In the genomic region with DNA sequence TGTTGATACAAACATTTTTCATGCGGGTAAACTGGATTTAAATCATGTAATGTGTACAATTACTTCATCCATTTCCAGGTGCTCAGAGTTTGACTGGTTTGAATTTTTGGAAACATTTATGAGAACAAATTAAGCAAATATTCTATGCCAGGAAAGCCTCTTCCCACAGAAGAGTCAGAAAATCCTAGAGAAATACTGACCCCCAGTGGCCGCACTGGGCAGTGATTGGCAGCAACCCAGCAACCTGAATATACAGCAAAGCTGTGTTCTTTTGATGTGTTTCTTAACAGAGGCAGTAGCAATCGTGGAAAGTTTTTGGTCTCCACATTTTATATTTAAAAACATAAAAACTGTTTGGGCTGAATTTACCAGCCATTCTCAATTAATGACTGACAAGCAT, we compare ENCODE assay signal across 9 mouse cellular contexts.
DNase-seq lines count a peak whose midpoint lies in the region; ATAC-seq and TF ChIP-seq lines count a peak whose summit lies in the region.
"Had no signal": no experiment of that assay in that cellular context is flagged by ENCODE, and none has a peak within 500 bp of the region (broad histone marks: within the 10 kb centered on the region; RNA-seq: fewer than 3 reads in every experiment).

No protein-coding gene starts in this region.

- H3K4me3 ChIP-seq in kidney, adult 2 months (ENCODE audit: insufficient read depth, low read depth, low read length) = no peak overlapping the region
- no peak overlapping the region for H3K4me3 ChIP-seq in kidney, embryonic 15.5 days (replicated peaks)
- H3K4me3 ChIP-seq in embryonic facial prominence, embryonic 10.5 days = no peak overlapping the region
- no peak overlapping the region for H3K4me3 ChIP-seq in limb, embryonic 11.5 days (ENCODE audit: low read depth, low read length)
- H3K4me3 ChIP-seq: embryonic facial prominence, embryonic 12.5 days had no signal

- H3K4me1 ChIP-seq in kidney, adult 2 months (ENCODE audit: control insufficient read depth, insufficient read depth, low read length) = no peaks in the 10 kb centered on the region
- H3K4me1 ChIP-seq in kidney, embryonic 15.5 days = no peaks in the 10 kb centered on the region
- H3K4me1 ChIP-seq in embryonic facial prominence, embryonic 10.5 days = no peaks in the 10 kb centered on the region
- no peaks in the 10 kb centered on the region for H3K4me1 ChIP-seq in limb, embryonic 11.5 days (ENCODE audit: control insufficient read depth, insufficient read depth, low read length)
- H3K4me1 ChIP-seq: embryonic facial prominence, embryonic 12.5 days had no signal

- H3K36me3 ChIP-seq in kidney, adult 2 months (ENCODE audit: control insufficient read depth, insufficient read depth, low read length) = no peaks in the 10 kb centered on the region
- 0 out of 2 replicates have a peak, but pooled peaks cover 2% of the 10 kb centered on the region for H3K36me3 ChIP-seq in kidney, embryonic 15.5 days
- H3K36me3 ChIP-seq in embryonic facial prominence, embryonic 10.5 days (replicated peaks) = 0 out of 2 replicates have a peak, but pooled peaks cover 3% of the 10 kb centered on the region
- H3K36me3 ChIP-seq in limb, embryonic 11.5 days (ENCODE audit: control insufficient read depth, insufficient read depth, low read length) = no peaks in the 10 kb centered on the region
- H3K36me3 ChIP-seq: embryonic facial prominence, embryonic 12.5 days had no signal

- H3K27me3 ChIP-seq in kidney, adult 2 months (replicated peaks; ENCODE audit: control insufficient read depth, insufficient read depth, low read length) = no peaks in the 10 kb centered on the region
- no peaks in the 10 kb centered on the region for H3K27me3 ChIP-seq in kidney, embryonic 15.5 days
- H3K27me3 ChIP-seq in embryonic facial prominence, embryonic 10.5 days (replicated peaks; ENCODE audit: low read depth, poor library complexity, severe bottlenecking) = no peaks in the 10 kb centered on the region
- H3K27me3 ChIP-seq in limb, embryonic 11.5 days (ENCODE audit: control insufficient read depth, insufficient read depth, low read length) = no peaks in the 10 kb centered on the region
- H3K27me3 ChIP-seq: embryonic facial prominence, embryonic 12.5 days had no signal

- no peak overlapping the region for H3K9ac ChIP-seq in kidney, embryonic 15.5 days
- H3K9ac ChIP-seq in limb, embryonic 11.5 days (ENCODE audit: low read length) = no peak overlapping the region
- H3K9ac ChIP-seq: embryonic facial prominence, embryonic 12.5 days had no signal

- no peaks in the 10 kb centered on the region for H3K9me3 ChIP-seq in kidney, embryonic 15.5 days (replicated peaks)
- H3K9me3 ChIP-seq in embryonic facial prominence, embryonic 10.5 days = no peaks in the 10 kb centered on the region
- no peaks in the 10 kb centered on the region for H3K9me3 ChIP-seq in limb, embryonic 11.5 days (ENCODE audit: control insufficient read depth, low read length)
- H3K9me3 ChIP-seq: embryonic facial prominence, embryonic 12.5 days had no signal

- H3K27ac ChIP-seq in kidney, adult 2 months (ENCODE audit: insufficient read depth, low read depth, low read length) = no peak overlapping the region
- H3K27ac ChIP-seq in kidney, embryonic 15.5 days = no peak overlapping the region
- no peak overlapping the region for H3K27ac ChIP-seq in embryonic facial prominence, embryonic 10.5 days (replicated peaks)
- no peak overlapping the region for H3K27ac ChIP-seq in limb, embryonic 11.5 days (replicated peaks; ENCODE audit: low read depth, low read length)
- H3K27ac ChIP-seq: embryonic facial prominence, embryonic 12.5 days had no signal

- TF ChIP-seq CTCF in kidney, adult 2 months (conservative IDR thresholded peaks at IDR 0.05; ENCODE audit: insufficient read depth, insufficient read length, low read depth, low read length) = peak; percentile 78

- WGBS in kidney, adult 2 months = 21% methylated on average over 3 of the region's 3 CpGs
- WGBS in kidney, embryonic 15.5 days = 32% methylated on average over 3 of the region's 3 CpGs
- 30% methylated on average over 3 of the region's 3 CpGs for WGBS in embryonic facial prominence, embryonic 10.5 days
- 26% methylated on average over 3 of the region's 3 CpGs for WGBS in limb, embryonic 11.5 days

- H3K4me2 ChIP-seq in kidney, embryonic 15.5 days = no peak overlapping the region
- H3K4me2 ChIP-seq in limb, embryonic 11.5 days (ENCODE audit: low read depth, severe bottlenecking) = no peak overlapping the region
- H3K4me2 ChIP-seq: embryonic facial prominence, embryonic 12.5 days had no signal

- ATAC-seq in kidney, embryonic 15.5 days (replicated peaks; ENCODE audit: low FRiP score) = no peak
- ATAC-seq in limb, embryonic 11.5 days (ENCODE audit: insufficient number of reproducible peaks, low FRiP score, low TSS enrichment, low read depth) = no peak

- DNase-seq in kidney, adult 2 months = peak; percentile 70
- peak; percentile 85 for DNase-seq in adrenal gland, postnatal 14 days
- DNase-seq in embryonic facial prominence, embryonic 10.5 days (ENCODE audit: low spot score) = peak; percentile 78
- DNase-seq in induced T-regulatory cell, adult 2 months (ENCODE audit: low read depth) = peak; percentile 2
- peak; percentile 84 for DNase-seq in limb, embryonic 11.5 days (ENCODE audit: low spot score)
- DNase-seq in retina, postnatal 7 days (ENCODE audit: low read depth, low spot score) = peak; percentile 53
- no peak for DNase-seq in natural killer cell, adult 2 months (ENCODE audit: low spot score in 2 of 2)

- TF ChIP-seq POLR2A in kidney, adult 2 months (IDR thresholded peaks at IDR 0.05; ENCODE audit: low read depth, low read length) = no peak

Comparison
In these comparisons a context has a peak if more than half of its experiments do, and no peak if none do; other contexts are left out.
1. DNase-seq: peak in kidney, adult 2 months (single experiment), adrenal gland, postnatal 14 days (single experiment), embryonic facial prominence, embryonic 10.5 days (single experiment), induced T-regulatory cell, adult 2 months (single experiment), limb, embryonic 11.5 days (single experiment) and retina, postnatal 7 days (single experiment); none in natural killer cell, adult 2 months (0 of 2).